Mouse (Mus musculus) gastrocnemius, postnatal 10 days (tissue): ENCODE measurements around the gene H13. TPM values are rescaled to one million over a fixed set of nuclear protein-coding genes. Genes with fewer than 3 reads are reported as not detected.

ENCODE experiments used
- DNase-seq: peaks from one replicate; pipeline ENCODE4 v3.0.0; 2021; ENCODE audit warnings: mixed read lengths
- long read RNA-seq, 2 experiments: library from polyadenylated mRNA; stranded (forward); transcript quantifications; one replicate each; pipeline ENCODE4 v2.0.0; 2021
- total RNA-seq, 2 experiments: library from RNA; stranded (reverse); gene quantifications; 2 replicates each; pipeline ENCODE4 v1.2.3; 2021

Gene H13
- total RNA-seq = 10 to 100 TPM; 56.0 to 61.1 TPM
- long read RNA-seq, experiment 1, full-length matches to known transcripts = 100 of 114 reads
- long read RNA-seq, experiment 1, partial matches to known transcripts = 6 of 114 reads
- long read RNA-seq, experiment 1, other reads (novel, unspliced or antisense) = 8 of 114 reads
- long read RNA-seq, experiment 2, full-length matches to known transcripts = 122 of 131 reads
- long read RNA-seq, experiment 2, partial matches to known transcripts = 4 of 131 reads
- long read RNA-seq, experiment 2, other reads (novel, unspliced or antisense) = 5 of 131 reads

GRCm38 (mm10) chr2:152669256-152669638 is at the start of gene H13:
Gene H13, plus strand, starts transcription at chr2:152669461.
- DNase-seq = peak; percentile 90

GRCm38 (mm10) chr2:152620367-152621134 is 48.7 kb upstream of the H13 start:
- peak; percentile 22 for DNase-seq

DNA sequence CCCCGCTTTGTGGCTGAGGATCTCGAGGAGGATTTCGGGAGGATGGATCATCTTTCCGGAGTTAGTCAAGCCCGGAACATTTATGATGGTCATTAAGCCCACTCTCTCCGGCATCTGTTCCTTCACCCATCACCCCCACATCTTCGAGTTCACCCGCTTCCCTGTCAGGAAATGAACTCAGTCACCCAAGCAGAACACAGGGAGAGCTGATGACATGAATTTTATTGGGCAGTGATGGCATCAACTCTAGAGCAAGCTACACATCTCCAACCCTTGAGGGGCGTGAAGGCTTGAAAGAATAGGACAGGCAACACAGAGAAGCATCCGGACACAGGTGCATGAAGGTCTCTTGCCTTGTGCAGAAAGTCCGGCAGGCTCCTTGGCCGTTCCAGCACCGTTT is 47.1 kb upstream of the H13 start:
- no peak for DNase-seq

DNA sequence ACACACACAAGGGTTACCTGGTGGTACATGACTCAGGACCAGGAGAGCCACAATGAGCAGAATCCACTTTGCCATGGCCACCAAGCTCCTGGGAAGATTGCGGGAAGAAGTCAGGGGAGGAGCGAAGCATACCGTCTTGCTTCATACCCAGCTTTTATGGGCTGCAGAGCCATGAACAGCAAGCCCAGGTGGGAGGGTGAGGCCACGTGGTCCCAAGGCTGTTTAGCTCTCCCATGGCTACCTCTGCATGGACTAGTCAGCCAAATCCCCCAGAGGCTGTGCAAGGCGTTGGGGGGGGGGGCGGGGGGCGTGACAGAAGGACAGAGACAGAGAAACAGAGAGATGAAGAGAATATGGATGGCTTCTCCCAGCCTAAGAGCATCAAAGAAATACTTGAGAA is 46.3 kb upstream of the H13 start, which contains the start of gene Defb25:
Gene Defb25 (minus strand): TSS at position 101 of the 400 bp plus-strand sequence.
- no peak for DNase-seq

DNA sequence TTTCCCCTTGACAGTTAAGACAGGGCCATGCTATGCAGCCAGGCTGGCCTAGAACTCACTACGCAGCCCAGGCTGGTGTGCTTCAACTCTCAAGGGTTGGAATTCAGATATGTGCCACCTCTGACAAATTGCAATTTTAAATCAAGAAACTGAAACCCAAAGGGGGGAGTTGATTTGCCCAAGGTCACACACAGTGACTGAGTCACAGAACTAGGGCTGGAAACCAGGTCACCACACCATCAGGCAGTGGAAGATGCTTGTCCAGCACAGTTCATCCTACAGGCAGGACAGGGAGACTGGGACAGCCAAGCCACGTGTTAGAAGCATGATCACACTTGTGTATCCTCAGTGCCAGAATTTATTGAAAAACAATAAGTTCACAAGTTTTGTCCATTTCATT is 44.7 kb upstream of the H13 start:
- DNase-seq = no peak

DNA sequence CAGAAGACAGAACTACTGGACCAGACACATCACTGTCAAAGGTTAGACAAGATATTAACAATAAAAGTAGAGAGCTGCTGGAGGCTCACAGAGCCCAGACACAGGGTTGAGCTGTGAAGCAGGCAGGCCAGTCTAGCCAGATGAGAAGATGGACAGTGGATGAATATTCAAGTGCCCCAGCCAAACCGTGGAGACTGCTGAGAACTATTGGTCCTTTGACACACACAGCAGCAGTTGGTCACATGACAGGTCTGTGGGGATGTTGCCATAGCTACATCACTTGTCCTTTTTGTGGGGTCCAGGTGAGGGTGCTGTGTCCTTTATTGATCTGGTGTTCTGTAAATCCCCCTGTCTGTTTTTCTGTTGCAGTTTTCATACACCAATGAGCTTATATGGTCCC is 44.0 kb upstream of the H13 start:
- DNase-seq = no peak

GRCm38 (mm10) chr2:152626774-152627591 is 42.3 kb upstream of the H13 start, which contains the start of gene Rem1:
Gene Rem1, plus strand, starts transcription at chr2:152626951.
- DNase-seq = peak; percentile 49

GRCm38 (mm10) chr2:152628066-152628465 is 41.2 kb upstream of the H13 start:
- DNase-seq = peak; percentile 22

DNA sequence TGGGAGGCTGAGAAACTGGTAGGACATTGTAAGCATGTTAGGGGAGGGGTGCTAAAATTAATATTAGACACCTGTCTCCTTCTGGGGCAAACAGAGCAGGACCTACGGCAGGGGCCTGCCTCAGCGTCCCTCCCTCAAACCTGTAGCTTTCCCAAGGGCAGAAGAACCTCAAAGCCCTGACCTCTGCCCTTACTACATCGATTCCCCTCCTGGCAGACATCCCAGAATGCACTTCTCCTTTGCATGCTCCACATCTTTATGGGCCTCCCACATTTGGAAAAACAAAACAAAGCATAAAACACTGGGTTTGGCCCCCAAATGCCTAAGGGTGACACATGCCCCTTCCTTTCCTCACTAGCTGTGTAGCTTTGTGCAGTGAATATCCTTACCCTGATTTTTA is 40.0 kb upstream of the H13 start:
- DNase-seq = no peak

- no peak for DNase-seq
These were observed 39.4 kb upstream of the H13 start for GRCm38 (mm10) chr2:152629904-152630303.

GRCm38 (mm10) chr2:152633334-152633733 is 35.9 kb upstream of the H13 start:
- peak; percentile 30 for DNase-seq

DNA sequence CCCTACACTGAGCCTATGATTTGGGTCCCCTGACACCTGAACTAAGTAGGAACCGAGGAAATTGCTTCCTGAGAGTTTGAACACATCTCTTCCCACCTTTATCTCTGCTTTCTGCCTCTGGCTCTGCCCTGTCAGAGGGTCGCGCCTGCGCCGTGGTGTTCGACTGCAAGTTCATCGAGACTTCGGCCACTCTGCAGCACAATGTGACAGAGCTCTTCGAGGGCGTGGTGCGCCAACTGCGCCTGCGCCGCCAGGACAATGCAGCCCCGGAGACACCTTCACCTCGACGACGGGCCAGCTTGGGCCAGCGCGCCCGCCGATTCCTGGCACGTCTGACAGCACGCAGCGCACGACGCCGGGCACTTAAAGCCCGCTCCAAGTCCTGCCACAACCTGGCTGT is 35.0 kb upstream of the H13 start:
- no peak for DNase-seq

GRCm38 (mm10) chr2:152636246-152637005 is 32.8 kb upstream of the H13 start:
- DNase-seq = peak; percentile 75

- DNase-seq = no peak
These were observed 32.3 kb upstream of the H13 start for GRCm38 (mm10) chr2:152637006-152637322.

GRCm38 (mm10) chr2:152637381-152637780 is 31.9 kb upstream of the H13 start:
- DNase-seq = no peak

DNA sequence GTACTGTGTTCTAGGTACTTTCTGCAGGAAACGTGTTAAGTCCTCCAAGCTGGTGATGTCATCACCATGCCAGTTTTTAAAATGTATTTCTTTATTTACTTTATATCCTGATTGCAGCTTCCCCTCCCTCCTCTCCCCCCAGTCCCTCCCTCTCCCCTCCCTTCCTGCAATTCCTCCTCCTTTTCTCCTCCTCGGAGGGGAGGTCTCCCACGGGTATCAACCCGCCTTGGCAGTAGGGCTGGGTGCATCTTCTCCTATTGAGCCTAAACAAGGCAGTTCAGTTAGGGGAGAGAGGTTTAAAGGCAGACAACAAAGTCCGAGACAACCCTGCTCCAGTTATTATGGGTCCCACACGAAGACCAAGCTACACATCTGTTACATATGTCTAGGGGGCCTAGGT is 30.4 kb upstream of the H13 start:
- DNase-seq = no peak

- no peak for DNase-seq
These were observed 29.7 kb upstream of the H13 start for GRCm38 (mm10) chr2:152639406-152640113.

GRCm38 (mm10) chr2:152652901-152653620 is 16.2 kb upstream of the H13 start:
- peak; percentile 60 for DNase-seq

- peak; percentile 41 for DNase-seq
These were observed 15.2 kb upstream of the H13 start for GRCm38 (mm10) chr2:152653874-152654715.

- DNase-seq = peak; percentile 51
These were observed 11.9 kb upstream of the H13 start for GRCm38 (mm10) chr2:152657398-152657797.
